Mouse (Mus musculus): Measurements from ENCODE around the gene Cnksr3.

Cnksr3 gene

DNA sequence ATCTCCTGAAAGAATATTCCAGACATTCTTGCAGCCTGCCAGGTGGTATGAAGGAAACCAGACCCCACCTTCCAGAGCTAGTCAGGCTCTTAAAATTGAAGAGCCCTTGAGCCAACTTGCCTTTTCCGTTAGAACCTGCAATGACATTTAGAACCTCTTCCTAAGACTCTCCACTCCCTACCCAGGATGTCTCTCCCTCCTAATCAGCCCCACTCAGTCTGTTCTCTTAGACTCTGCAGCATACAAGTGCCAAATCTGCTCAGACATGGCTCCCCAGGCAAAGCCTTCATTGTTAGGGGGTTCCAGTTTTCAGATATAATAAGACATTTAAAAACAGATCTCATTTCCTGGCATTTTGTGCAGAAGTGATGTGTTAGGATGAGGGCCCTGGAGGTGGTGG, 108.2 kb downstream of the Cnksr3 start:
- DNase-seq (ENCODE audit: low read depth in 2 of 2, low spot score in 2 of 2): no peak

DNA sequence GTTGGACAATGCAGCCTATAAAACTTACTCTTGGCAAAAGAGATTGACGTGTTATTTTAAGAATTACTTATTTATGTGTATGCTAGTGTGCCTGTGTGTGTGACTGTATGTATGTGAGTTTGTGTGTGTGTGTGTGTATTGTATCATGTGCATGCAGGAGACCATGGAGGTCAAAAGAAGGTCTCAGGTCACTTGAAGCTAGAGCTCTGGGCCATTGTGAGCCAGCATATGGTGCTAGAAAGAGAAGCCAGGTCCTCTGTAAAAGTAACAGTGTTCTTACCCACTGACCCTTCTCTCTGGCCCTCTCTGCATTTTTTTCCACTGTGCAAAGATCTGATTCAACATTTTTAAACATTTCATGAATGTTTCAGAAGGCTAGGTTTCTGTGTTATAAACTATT, 134.1 kb downstream of the Cnksr3 start:
- no peak for DNase-seq (ENCODE audit: low read depth in 2 of 2, low spot score in 2 of 2)

GRCm38 (mm10) chr10:7077389-7077808, 134.6 kb downstream of the Cnksr3 start:
- no peak for DNase-seq (ENCODE audit: low read depth in 2 of 2, low spot score in 2 of 2)

- no peak for DNase-seq (ENCODE audit: low read depth in 2 of 2, low spot score in 2 of 2)
These were observed 135.3 kb downstream of the Cnksr3 start for GRCm38 (mm10) chr10:7076662-7077211.

DNA sequence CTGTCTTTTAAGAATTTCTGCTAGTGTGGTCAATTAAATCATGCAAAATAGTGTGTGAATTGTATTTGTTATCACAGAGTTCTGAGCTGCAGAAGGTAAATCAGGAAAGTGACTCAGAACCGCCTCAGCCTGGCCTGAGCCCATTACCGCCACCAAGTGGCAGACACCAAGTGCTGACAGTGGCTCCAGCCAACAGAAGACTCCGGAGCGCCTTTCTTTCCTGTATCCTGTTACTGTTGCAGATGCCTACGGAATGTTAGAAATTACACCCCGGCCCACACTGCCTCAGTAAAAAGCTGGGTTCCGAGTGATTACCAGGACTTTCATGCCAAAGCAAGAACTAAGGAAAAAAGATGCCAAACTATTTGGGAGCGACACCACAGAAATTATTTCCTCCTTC, 135.8 kb downstream of the Cnksr3 start:
- peak; percentile 40 to 54 for DNase-seq (ENCODE audit: low read depth in 2 of 2, low spot score in 2 of 2)

DNA sequence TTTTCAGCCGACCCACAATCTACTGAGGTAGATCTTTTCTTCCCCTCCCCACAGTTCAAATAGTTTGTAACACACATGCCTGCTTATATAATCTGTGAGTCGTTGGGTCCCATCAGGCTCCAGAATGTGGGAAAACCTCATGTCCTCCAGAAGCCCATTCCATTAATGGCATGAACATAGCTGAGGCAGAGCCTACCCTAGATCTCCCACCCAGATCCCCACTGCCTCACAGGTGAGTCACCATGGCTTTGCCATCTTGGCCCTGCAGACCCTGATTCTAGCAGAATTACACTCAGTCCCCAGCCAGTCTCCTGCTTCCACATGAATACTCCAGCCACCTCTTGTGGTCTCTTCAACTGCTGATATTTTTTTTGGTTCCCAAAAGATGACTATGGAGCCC, 136.4 kb downstream of the Cnksr3 start:
- DNase-seq (ENCODE audit: low read depth in 2 of 2, low spot score in 2 of 2): no peak

DNA sequence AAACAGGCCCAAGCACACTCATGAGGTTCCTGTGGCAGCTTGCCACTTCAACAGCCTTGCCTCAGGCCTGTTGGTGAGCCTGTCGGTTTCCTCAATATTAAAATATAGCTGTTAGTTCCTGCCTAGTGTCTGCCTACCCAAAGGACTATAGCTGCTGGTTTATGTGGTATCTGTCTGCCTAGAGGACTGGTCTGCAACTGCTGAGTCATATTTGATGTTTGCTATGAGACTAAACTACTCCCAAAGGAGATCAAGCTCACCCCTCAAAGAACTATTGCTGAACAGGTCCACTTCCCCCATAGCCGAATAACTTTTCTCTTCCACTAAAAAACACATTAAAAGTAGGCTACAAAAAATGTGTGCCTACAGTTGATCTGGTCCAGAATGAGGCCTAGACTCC, 137.8 kb downstream of the Cnksr3 start:
- DNase-seq (ENCODE audit: low read depth in 2 of 2, low spot score in 2 of 2): no peak

DNA sequence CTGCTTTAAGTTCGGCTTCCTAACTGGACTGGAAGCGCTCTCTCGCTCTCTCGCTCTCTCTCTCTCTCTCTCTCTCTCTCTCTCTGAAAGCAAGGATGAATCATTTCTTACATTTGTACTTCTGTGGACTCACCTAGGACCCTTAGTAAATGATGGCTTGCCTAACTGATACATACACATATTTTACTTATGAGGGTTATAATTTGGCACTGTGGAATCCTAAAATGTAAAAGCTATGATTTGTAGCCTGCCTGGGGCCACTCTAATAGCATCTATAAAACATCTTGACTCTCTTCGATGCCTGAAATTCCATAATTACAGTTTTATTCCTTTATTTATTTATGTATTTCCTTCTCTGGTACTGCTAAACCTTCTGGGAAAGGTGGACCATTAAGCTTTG, 141.1 kb downstream of the Cnksr3 start:
- DNase-seq (ENCODE audit: low read depth in 2 of 2, low spot score in 2 of 2): no peak

GRCm38 (mm10) chr10:7070100-7070835, 141.8 kb downstream of the Cnksr3 start:
- DNase-seq (ENCODE audit: low read depth in 2 of 2, low spot score in 2 of 2): no peak

- DNase-seq (ENCODE audit: low read depth in 2 of 2, low spot score in 2 of 2): no peak
These were observed 142.9 kb downstream of the Cnksr3 start for GRCm38 (mm10) chr10:7069090-7069489.
